ENCODE assay signal across 15 mouse cellular contexts in the genomic region with DNA sequence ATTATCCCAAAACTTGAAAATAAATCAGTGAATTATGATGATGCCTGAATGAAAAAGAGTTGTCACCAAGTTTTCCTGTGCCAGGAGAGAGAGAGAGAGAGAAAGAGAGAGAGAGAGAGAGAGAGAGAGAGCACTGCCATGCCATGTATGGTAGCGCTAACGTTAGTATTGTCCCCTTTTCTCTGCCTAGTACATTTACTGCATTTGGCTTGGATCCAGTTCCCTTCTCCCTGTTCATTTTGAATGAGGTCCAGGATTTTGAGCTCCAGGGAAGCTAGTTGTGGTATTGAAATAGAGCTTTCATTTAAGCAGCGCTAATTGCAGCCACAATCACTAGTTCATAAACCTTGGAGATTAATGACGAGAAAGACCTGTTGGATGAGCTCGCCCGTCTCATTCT.
A peak's percentile ranks its signal among the peaks of the same experiment; 100 is the strongest.
DNase-seq lines count a peak whose midpoint lies in the region; TF ChIP-seq lines count a peak whose summit lies in the region.
"Had no signal": no experiment of that assay in that cellular context is flagged by ENCODE, and none has a peak within 500 bp of the region (broad histone marks: within the 10 kb centered on the region; RNA-seq: fewer than 3 reads in every experiment).

No protein-coding gene starts in this region.

- H3K4me1 ChIP-seq in lung, adult 2 months (ENCODE audit: control insufficient read depth, insufficient read depth, low read length) = no peaks in the 10 kb centered on the region
- H3K4me1 ChIP-seq: heart, embryonic 13.5 days; limb, embryonic 15.5 days; lung, embryonic 15.5 days; megakaryocyte, embryonic 14.5 days had no signal

- no peak for TF ChIP-seq CTCF in lung, adult 2 months (IDR thresholded peaks at IDR 0.05; ENCODE audit: insufficient read depth, low read length)

- peak; percentile 26 to 55 for DNase-seq in cerebellum, postnatal 10 days
- DNase-seq in cerebellum, adult 8-10 months = no peak
- peak; percentile 6 to 57 for DNase-seq in layer of hippocampus, adult 18-20 months (ENCODE audit: low spot score in 2 of 2)
- DNase-seq in layer of hippocampus, postnatal 25 days (ENCODE audit: extremely low spot score in 1 of 2, low spot score in 1 of 2) = no peak
- DNase-seq in retina, postnatal 1 day = peak; percentile 58
- DNase-seq in retina, embryonic 14.5 days (ENCODE audit: low spot score) = no peak
- DNase-seq in thymus, adult 18-20 months = no peak
- no peak for DNase-seq in lung, adult 2 months
- DNase-seq: cerebellum, adult 9-10 months; kidney, postnatal 4 days; thymus, postnatal 14 days had no signal

- TF ChIP-seq POLR2A in lung, adult 2 months (IDR thresholded peaks at IDR 0.05; ENCODE audit: borderline replicate concordance, extremely low read depth, low read depth, low read length) = no peak

- 71% methylated on average over 6 of the region's 6 CpGs for WGBS in lung, adult 2 months

- no peak overlapping the region for H3K4me3 ChIP-seq in lung, adult 2 months (replicated peaks; ENCODE audit: extremely low read depth, low read depth, low read length)
- H3K4me3 ChIP-seq: heart, embryonic 13.5 days; limb, embryonic 15.5 days; lung, embryonic 15.5 days; megakaryocyte, embryonic 14.5 days had no signal

Comparison
In these comparisons a context has a peak if more than half of its experiments do, and no peak if none do; other contexts are left out.
1. DNase-seq: peak in cerebellum, postnatal 10 days (2 of 2), layer of hippocampus, adult 18-20 months (2 of 2) and retina, postnatal 1 day (single experiment); none in cerebellum, adult 8-10 months (single experiment), layer of hippocampus, postnatal 25 days (0 of 2), retina, embryonic 14.5 days (single experiment), thymus, adult 18-20 months (0 of 2) and lung, adult 2 months (single experiment).